Mouse (Mus musculus) heart, adult 2 months (tissue): ENCODE measurements around the gene Zfp109.

Experiments used
- CTCF ChIP-seq: fragments of 200-600 bp; IDR thresholded peaks from 2 replicates; pipeline ENCODE4 v1.8.1; 2022; ENCODE audit warnings: antibody characterized with exemption, mild to moderate bottlenecking, moderate library complexity
- POLR2A ChIP-seq: fragments of 200-500 bp; IDR thresholded peaks from 2 replicates; pipeline ENCODE4 v1.6.1; 2011; ENCODE audit warnings: mild to moderate bottlenecking, low read depth, low read length, control low read depth; ENCODE audit not compliant: insufficient read depth

GRCm38 (mm10) chr7:24280858-24281145 lies 43.4 kb upstream of the Zfp109 start:
- TF ChIP-seq POLR2A, result no peak
- no peak for TF ChIP-seq CTCF
